Mouse (Mus musculus): ENCODE results near the gene Gm43064. TPM values are rescaled to one million over a fixed set of nuclear protein-coding genes. Genes with fewer than 3 reads are reported as not detected.
A peak's percentile ranks its signal among the peaks of the same experiment; 100 is the strongest.

Gene Gm43064
- polyA plus RNA-seq, 1 experiment from 2014 or later, result 0.30 TPM

DNA sequence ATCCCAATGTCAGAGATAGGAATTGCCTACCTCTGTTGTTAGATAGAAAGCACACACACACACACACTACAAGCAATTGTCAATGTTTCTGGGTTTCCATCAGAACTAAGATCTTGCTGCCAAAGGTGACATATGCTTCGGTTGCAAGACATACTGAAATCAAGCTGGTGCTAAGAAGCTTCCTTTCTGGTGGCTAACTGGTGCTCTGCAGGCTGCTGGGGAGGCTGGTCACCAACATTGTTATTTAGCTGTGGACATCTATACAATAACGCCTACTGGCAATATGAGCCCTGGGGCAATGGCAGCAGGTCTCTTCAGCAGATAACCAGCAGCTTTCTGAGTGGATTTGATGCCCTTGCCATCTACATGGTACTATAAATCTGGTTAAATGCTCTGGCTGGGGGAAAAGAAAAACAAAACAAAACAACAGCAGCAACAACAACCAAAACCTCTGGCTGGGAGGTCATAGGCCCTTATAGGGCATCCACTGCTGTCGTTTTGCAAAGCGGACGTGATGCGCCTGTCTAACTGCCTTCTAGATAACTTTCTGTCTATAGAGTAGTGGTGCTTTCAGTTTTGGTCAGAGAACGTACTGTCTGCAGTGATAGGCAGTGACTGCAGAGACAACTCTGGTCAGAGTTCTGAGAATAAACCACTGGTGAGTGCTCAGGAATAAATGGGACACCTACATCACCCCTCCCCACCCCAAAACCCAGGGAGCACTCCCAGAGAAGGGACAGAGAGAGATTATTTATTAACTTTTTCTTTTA lies 47.8 kb downstream of the Gm43064 start:
- Histone ChIP-seq H3K36me3 (ENCODE audit: control insufficient read depth, insufficient read depth) (no peaks in the 10 kb centered on the region), H3K9me3 (replicated peaks; ENCODE audit: control insufficient read depth, low read length) (no peaks in the 10 kb centered on the region), H3K9ac (ENCODE audit: low read length) (no peak overlapping the region), H3K4me2 (ENCODE audit: low read depth, low read length) (no peak overlapping the region), H3K27ac (ENCODE audit: low read length) (no peak overlapping the region), H3K4me1 (ENCODE audit: control insufficient read depth, insufficient read depth, low read length) (peaks cover 9% of the 10 kb centered on the region), H3K27me3 (ENCODE audit: control insufficient read depth, insufficient read depth, low read length) (no peaks in the 10 kb centered on the region), H3K4me3 (ENCODE audit: low read length) (no peak overlapping the region)
- WGBS, result 81% methylated on average over 7 of the region's 7 CpGs
- ATAC-seq (replicated peaks; ENCODE audit: extremely low read depth, insufficient read depth, low FRiP score), result no peak

DNA sequence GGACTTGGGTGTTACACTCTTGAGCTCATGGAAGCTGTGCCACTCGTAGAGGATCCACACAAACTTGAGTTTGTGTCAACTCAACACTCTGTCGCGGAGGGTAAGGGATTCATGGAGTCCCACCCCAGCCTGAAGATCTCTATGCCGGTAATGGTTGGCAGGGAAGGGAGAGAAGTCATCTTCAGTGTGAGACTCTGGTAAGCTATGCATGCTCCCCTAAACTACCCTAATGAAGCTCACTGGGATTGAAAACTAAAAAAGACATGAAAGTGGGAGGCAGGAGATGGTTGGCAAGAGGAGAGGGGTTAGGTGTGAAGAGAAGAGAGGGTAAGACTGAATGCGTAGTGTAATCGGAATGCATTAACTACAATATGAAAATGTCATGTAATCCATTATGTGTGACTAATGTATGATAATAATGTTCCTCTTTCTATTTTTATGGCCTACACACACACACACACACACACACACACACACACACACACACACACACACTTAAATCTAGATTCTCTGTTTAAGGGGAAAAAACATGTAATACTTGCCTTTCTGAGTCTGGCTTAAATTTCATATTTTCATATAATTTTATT lies 48.7 kb downstream of the Gm43064 start:
- Histone ChIP-seq H3K4me3 (ENCODE audit: low read length) (no peak overlapping the region), H3K4me2 (ENCODE audit: low read depth, low read length) (no peak overlapping the region), H3K36me3 (ENCODE audit: control insufficient read depth, insufficient read depth) (no peaks in the 10 kb centered on the region), H3K4me1 (ENCODE audit: control insufficient read depth, insufficient read depth, low read length) (peaks cover 9% of the 10 kb centered on the region), H3K9me3 (replicated peaks; ENCODE audit: control insufficient read depth, low read length) (no peaks in the 10 kb centered on the region), H3K9ac (ENCODE audit: low read length) (no peak overlapping the region), H3K27me3 (ENCODE audit: control insufficient read depth, insufficient read depth, low read length) (no peaks in the 10 kb centered on the region), H3K27ac (ENCODE audit: low read length) (no peak overlapping the region)
- 75% methylated on average over 6 of the region's 6 CpGs for WGBS
- no peak for ATAC-seq (replicated peaks; ENCODE audit: extremely low read depth, insufficient read depth, low FRiP score)

DNA sequence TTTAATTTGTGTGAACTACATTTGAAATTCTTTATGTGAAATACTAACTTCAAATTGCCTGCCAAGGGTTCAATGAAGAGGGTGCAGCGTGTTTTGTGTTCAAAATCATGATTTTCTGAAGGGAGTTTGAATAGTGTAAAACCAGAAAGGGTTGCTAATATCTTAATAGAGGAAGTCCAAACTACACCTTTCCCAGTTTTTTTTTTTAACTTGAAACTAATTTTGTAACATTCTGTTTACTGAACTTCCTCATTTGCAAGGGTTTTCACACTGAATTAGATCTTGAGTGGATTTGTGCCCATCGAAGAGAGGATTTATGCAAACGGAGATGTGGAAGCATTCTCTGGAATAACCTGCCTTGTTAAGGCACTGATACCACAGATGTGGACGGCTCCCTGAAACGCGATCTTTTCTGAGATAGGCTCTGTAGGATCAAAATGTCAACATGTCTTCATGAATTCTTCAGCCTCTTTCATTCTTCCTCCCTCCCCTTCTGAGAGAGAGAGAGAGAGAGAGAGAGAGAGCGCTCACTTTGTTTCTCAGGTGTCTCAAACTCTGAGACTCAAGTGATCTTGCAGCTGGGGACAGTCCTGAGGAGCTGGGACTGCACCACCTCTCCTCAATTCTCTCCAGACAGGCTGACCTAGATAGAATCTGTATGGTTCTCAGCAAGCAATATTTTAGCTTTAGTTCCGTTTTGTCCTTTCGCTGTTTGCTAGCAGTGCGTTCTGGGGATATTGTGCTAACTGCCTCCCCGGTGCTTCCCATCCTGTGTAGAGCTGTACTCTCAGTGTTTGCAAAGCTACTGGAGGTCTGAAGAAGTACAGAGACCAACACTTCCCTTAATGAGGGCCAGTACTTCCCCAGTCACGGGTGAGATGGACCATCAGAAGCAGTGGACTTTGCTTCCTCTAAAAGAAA lies 49.8 kb downstream of the Gm43064 start, which contains the start of gene Ptpn22:
Gene Ptpn22, plus strand, starts transcription at position 915 of the 921 bp plus-strand sequence.
- peak within 1 kb of the TSS; percentile 67 for H3K27ac ChIP-seq (ENCODE audit: low read length)
- peak within 1 kb of the TSS; percentile 38 for H3K4me3 ChIP-seq (ENCODE audit: low read length)
- H3K4me2 ChIP-seq (ENCODE audit: low read depth, low read length), result peak within 1 kb of the TSS; percentile 35
- ATAC-seq (replicated peaks; ENCODE audit: extremely low read depth, insufficient read depth, low FRiP score), result 0 out of 2 replicates have a peak, but pooled peaks have one; percentile 33
- peak within 1 kb of the TSS; percentile 38 for H3K9ac ChIP-seq (ENCODE audit: low read length)
- H3K27me3 ChIP-seq (ENCODE audit: control insufficient read depth, insufficient read depth, low read length), result no peaks in the 10 kb centered on the region
- WGBS, result 64% methylated on average over 12 of the region's 12 CpGs
- H3K4me1 ChIP-seq (ENCODE audit: control insufficient read depth, insufficient read depth, low read length), result peaks cover 9% of the 10 kb centered on the region
- no peaks in the 10 kb centered on the region for H3K36me3 ChIP-seq (ENCODE audit: control insufficient read depth, insufficient read depth)
- no peaks in the 10 kb centered on the region for H3K9me3 ChIP-seq (replicated peaks; ENCODE audit: control insufficient read depth, low read length)

DNA sequence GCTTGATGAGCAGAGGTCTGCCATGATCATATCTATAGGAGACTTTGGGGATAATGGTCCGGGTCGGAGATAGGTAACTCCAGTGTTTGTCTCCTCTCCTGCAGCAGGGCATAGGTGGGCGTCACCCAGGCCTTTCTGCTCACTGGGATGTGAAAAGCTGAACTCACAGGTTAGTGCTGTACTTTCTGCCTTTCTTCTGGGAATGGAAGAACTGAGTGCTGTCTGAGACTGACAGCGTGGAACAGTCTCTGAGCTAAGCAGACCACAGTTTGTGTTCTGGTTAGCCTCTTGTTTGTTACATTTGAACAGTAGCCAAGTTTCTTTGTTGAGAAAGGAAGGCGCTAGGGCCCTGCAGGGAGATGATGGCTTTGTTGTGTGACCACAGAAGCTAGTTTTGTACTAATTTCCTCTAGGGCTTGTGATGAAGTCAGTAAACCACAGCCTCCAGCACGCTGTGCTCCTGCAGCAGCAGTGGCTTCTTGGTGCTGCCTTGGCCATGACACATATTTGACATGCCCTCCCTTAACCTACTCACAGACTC lies 50.5 kb downstream of the Gm43064 start:
- H3K4me3 ChIP-seq (ENCODE audit: low read length), result peak overlapping the region; percentile 38
- H3K9ac ChIP-seq (ENCODE audit: low read length), result peak overlapping the region; percentile 38
- peak; percentile 59 for ATAC-seq (replicated peaks; ENCODE audit: extremely low read depth, insufficient read depth, low FRiP score)
- peak overlapping the region; percentile 67 for H3K27ac ChIP-seq (ENCODE audit: low read length)
- WGBS, result 54% methylated on average over 6 of the region's 6 CpGs
- no peaks in the 10 kb centered on the region for H3K27me3 ChIP-seq (ENCODE audit: control insufficient read depth, insufficient read depth, low read length)
- peak overlapping the region; percentile 35 for H3K4me2 ChIP-seq (ENCODE audit: low read depth, low read length)
- H3K9me3 ChIP-seq (replicated peaks; ENCODE audit: control insufficient read depth, low read length), result no peaks in the 10 kb centered on the region
- H3K4me1 ChIP-seq (ENCODE audit: control insufficient read depth, insufficient read depth, low read length), result peaks cover 9% of the 10 kb centered on the region
- H3K36me3 ChIP-seq (ENCODE audit: control insufficient read depth, insufficient read depth), result no peaks in the 10 kb centered on the region

DNA sequence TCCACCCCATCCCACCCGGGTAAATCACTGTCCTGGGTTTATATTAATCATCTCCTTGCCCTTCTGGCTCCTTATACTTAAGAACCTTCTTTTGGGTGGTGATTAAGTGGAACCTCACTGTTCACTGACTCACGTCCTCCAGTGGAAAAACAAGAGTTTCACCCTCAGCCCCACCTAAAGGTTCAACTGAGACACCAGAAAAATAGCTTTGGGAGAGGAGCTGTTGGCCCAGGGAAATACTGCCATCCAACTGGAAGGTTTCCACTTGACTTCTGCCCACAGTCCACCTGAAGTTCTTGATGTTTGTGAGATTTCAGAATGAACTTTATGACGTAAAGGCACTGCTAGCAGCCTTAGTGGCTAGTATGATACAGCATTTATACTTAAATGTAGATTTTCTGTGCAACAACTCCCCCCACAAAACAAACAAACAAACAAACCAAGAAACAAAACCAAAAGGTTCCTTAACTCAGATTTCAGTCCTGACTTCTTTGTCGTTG lies 53.4 kb downstream of the Gm43064 start:
- H3K4me3 ChIP-seq (ENCODE audit: low read length), result no peak overlapping the region
- WGBS, result 70% methylated on average over 4 of the region's 4 CpGs

DNA sequence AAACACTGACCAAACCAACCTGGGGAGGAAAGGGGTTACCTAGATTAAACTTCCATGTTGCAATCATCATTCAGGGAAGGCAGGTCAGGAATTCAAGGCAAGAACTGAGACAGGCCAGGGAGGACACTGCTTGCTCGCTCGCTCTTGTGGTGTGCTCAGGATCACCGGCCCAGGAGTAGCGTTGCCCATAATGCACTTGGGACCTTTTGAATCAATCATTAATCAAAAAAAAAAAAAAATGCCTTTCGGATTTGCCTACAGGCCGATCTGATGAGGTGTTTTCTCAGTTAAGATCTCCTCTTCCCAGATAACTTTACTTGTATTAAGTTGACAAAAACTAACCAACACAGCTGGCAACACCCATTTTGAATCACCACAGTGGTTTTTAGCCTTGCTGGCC lies 54.8 kb downstream of the Gm43064 start:
- no peak overlapping the region for H3K27ac ChIP-seq (ENCODE audit: low read length)
- ATAC-seq (replicated peaks; ENCODE audit: extremely low read depth, insufficient read depth, low FRiP score), result no peak
- WGBS, result 82% methylated on average over 6 of the region's 6 CpGs
- H3K4me1 ChIP-seq (ENCODE audit: control insufficient read depth, insufficient read depth, low read length), result peaks cover 9% of the 10 kb centered on the region
- H3K4me3 ChIP-seq (ENCODE audit: low read length), result no peak overlapping the region
- H3K9me3 ChIP-seq (replicated peaks; ENCODE audit: control insufficient read depth, low read length), result no peaks in the 10 kb centered on the region
- H3K36me3 ChIP-seq (ENCODE audit: control insufficient read depth, insufficient read depth), result no peaks in the 10 kb centered on the region
- no peak overlapping the region for H3K9ac ChIP-seq (ENCODE audit: low read length)
- no peak overlapping the region for H3K4me2 ChIP-seq (ENCODE audit: low read depth, low read length)
- H3K27me3 ChIP-seq (ENCODE audit: control insufficient read depth, insufficient read depth, low read length), result no peaks in the 10 kb centered on the region

More for the DNA sequence above, 53.4 kb downstream of the Gm43064 start:
- Histone ChIP-seq H3K9me3 (replicated peaks; ENCODE audit: control insufficient read depth, low read length) (no peaks in the 10 kb centered on the region), H3K36me3 (ENCODE audit: control insufficient read depth, insufficient read depth) (no peaks in the 10 kb centered on the region), H3K27me3 (ENCODE audit: control insufficient read depth, insufficient read depth, low read length) (no peaks in the 10 kb centered on the region), H3K4me1 (ENCODE audit: control insufficient read depth, insufficient read depth, low read length) (peaks cover 9% of the 10 kb centered on the region), H3K9ac (ENCODE audit: low read length) (no peak overlapping the region), H3K4me2 (ENCODE audit: low read depth, low read length) (no peak overlapping the region), H3K27ac (ENCODE audit: low read length) (no peak overlapping the region)
- ATAC-seq (replicated peaks; ENCODE audit: extremely low read depth, insufficient read depth, low FRiP score), result no peak

DNA sequence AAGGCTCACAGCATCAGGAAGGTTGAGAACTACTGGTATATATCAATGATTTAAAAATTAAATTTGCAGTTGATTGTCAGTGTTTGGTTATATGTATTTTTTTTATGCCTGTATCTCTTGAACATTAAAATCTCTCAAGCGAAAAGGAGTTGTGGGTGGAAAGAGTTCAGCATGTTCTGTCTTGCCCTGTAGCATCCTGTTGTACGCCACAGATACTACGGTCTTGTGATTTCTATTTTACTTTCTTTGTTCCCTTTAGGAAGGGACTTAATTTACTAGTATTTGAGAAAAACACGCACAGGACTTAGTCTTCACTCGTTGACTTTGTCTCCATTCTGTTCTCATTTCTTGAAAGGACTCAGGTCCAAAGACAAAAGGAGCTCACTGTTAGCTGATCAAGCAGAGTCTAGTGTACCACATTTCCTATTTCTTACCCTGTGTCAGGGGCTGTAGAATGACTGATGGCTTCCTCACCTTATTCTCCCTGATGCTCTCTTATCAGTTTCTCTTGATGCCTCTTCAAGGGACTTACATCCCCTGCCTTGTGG lies 58.1 kb downstream of the Gm43064 start:
- no peak for ATAC-seq (replicated peaks; ENCODE audit: extremely low read depth, insufficient read depth, low FRiP score)
- Histone ChIP-seq H3K4me3 (ENCODE audit: low read length) (no peak overlapping the region), H3K27ac (ENCODE audit: low read length) (peak overlapping the region; percentile 39; the same call in 1 of the 2 replicates), H3K9me3 (replicated peaks; ENCODE audit: control insufficient read depth, low read length) (no peaks in the 10 kb centered on the region), H3K4me1 (ENCODE audit: control insufficient read depth, insufficient read depth, low read length) (no peaks in the 10 kb centered on the region), H3K4me2 (ENCODE audit: low read depth, low read length) (no peak overlapping the region), H3K36me3 (ENCODE audit: control insufficient read depth, insufficient read depth) (no peaks in the 10 kb centered on the region), H3K9ac (ENCODE audit: low read length) (no peak overlapping the region), H3K27me3 (ENCODE audit: control insufficient read depth, insufficient read depth, low read length) (no peaks in the 10 kb centered on the region)
- 87% methylated on average over 5 of the region's 5 CpGs for WGBS

DNA sequence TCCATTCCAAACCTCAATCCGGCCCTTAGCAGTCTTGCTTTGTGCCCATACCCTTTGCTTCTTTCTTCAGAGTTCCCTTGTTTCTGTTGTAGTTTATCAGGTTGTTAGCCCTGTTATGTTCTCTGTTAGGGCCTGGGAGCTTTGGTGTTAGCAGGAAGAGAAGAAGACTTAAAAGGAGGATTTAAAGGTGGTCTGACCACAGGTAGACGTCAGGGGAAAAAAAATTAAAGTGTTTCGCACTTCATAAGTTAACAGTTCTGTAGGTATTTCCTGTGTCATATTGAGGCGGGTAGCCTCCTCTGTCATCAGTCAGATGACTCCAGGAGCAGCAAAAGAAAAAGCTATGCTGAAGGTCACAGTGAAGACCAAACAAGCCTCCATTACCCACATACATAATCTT lies 58.6 kb downstream of the Gm43064 start:
- H3K9me3 ChIP-seq (replicated peaks; ENCODE audit: control insufficient read depth, low read length), result no peaks in the 10 kb centered on the region
- WGBS, result 63% methylated on average over 4 of the region's 4 CpGs
- H3K9ac ChIP-seq (ENCODE audit: low read length), result no peak overlapping the region
- H3K4me2 ChIP-seq (ENCODE audit: low read depth, low read length), result no peak overlapping the region
- H3K27ac ChIP-seq (ENCODE audit: low read length), result no peak overlapping the region
- no peaks in the 10 kb centered on the region for H3K27me3 ChIP-seq (ENCODE audit: control insufficient read depth, insufficient read depth, low read length)
- ATAC-seq (replicated peaks; ENCODE audit: extremely low read depth, insufficient read depth, low FRiP score), result no peak
- no peak overlapping the region for H3K4me3 ChIP-seq (ENCODE audit: low read length)
- H3K36me3 ChIP-seq (ENCODE audit: control insufficient read depth, insufficient read depth), result no peaks in the 10 kb centered on the region
- H3K4me1 ChIP-seq (ENCODE audit: control insufficient read depth, insufficient read depth, low read length), result no peaks in the 10 kb centered on the region

Measured in heart, embryonic 16.5 days (tissue).